In genomic region chr11:107511954-107512353, GRCm38 (mm10) we compare ENCODE assay signal across 8 mouse cellular contexts. TPM values are rescaled to one million over a fixed set of nuclear protein-coding genes. Genes with fewer than 3 reads are reported as not detected.
DNase-seq lines count a peak whose midpoint lies in the region.

No protein-coding gene starts in this region.

- intact Hi-C loops in heart, postnatal 36 days (cut with DNase I): loop anchor here (2.0 to 10.0 kb wide), 4 partner anchors 63 to 473 kb away; no protein-coding TSS in a partner anchor

- DNase-seq in MEL-GATA-1-ER (ENCODE audit: extremely low read depth, low read depth): peak; percentile 63
- peak; percentile 64 for DNase-seq in c-Kit-positive CD71-positive TER-119-positive erythroid progenitor cells, embryonic 14.5 days (ENCODE audit: low spot score)
- DNase-seq in fibroblast of lung, adult 2 months (ENCODE audit: low read depth): peak; percentile 42
- peak; percentile 64 to 77 for DNase-seq in heart, postnatal 36 days
- DNase-seq in layer of hippocampus, adult 8-10 months (ENCODE audit: low spot score in 2 of 2): peak; percentile 17 to 69
- DNase-seq in lung, postnatal 10 days: peak; percentile 76
- peak; percentile 40 for DNase-seq in retina, postnatal 7 days (ENCODE audit: low read depth, low spot score)
- peak; percentile 72 for DNase-seq in thymus, postnatal 25 days

RNA-seq across cellular contexts. Expression of gene Psmd12, which starts 32.7 kb away (rescaled TPM):
- 10 to 100 TPM; 89.6 to 92.4 TPM for total RNA-seq in heart, postnatal 36 days (2021)
- total RNA-seq in layer of hippocampus, adult 8-10 months (2022): 10 to 100 TPM; 64.0 to 75.5 (median 73.6) TPM

RNA-seq across cellular contexts. Expression of gene Helz, which starts 35.8 kb away (rescaled TPM):
- total RNA-seq in heart, postnatal 36 days (2021): 10 to 100 TPM; 24.4 to 27.7 TPM
- total RNA-seq in layer of hippocampus, adult 8-10 months (2022): 10 to 100 TPM; 37.2 to 47.1 (median 43.4) TPM

RNA-seq across cellular contexts. Expression of gene Pitpnc1, which starts 41.5 kb away (rescaled TPM):
- total RNA-seq in heart, postnatal 36 days (2021): 10 to 100 TPM; 60.7 to 68.4 TPM
- total RNA-seq in layer of hippocampus, adult 8-10 months (2022): 10 to 100 TPM; 47.1 to 53.0 (median 51.0) TPM

Comparison
In these comparisons a context has a peak if more than half of its experiments do, and no peak if none do; other contexts are left out.
1. Peak in every context shown above with its lines: DNase-seq.